Mouse (Mus musculus) ES-E14 (cell line): ENCODE data around the gene Gm11567. TPM values are rescaled to one million over a fixed set of nuclear protein-coding genes. Genes with fewer than 3 reads are reported as not detected.

Source experiments
- DNase-seq: peaks from one replicate; pipeline ENCODE4 v3.0.0-alpha.2; 2013; ENCODE audit warnings: low read depth, low spot score
- H3K27ac ChIP-seq: 2 replicates; pipeline ENCODE4 v1.5.1; 2012; ENCODE audit warnings: low read depth, mild to moderate bottlenecking, low read length, moderate library complexity, mixed read lengths; ENCODE audit not compliant: poor library complexity, insufficient read depth, severe bottlenecking
- H3K36me3 ChIP-seq: 2 replicates; pipeline ENCODE4 v1.6.1; 2012; ENCODE audit warnings: mild to moderate bottlenecking, low read length, moderate library complexity, mixed read lengths; ENCODE audit not compliant: control insufficient read depth, poor library complexity, insufficient read depth, severe bottlenecking
- H3K4me1 ChIP-seq, 2 experiments: fragments of 150-350 bp in 1 of 2; sonication (generic) in 1 of 2; 2 replicates each; pipeline ENCODE4 v1.6.1; 2012; ENCODE audit warnings: low read length in 2 of 2, mild to moderate bottlenecking in 1 of 2, mixed read lengths in 1 of 2; ENCODE audit not compliant: control insufficient read depth in 2 of 2, insufficient read depth in 2 of 2, poor library complexity in 1 of 2
- H3K4me3 ChIP-seq, 2 experiments: fragments of 150-350 bp in 1 of 2; sonication (generic) in 1 of 2; 2 replicates each; pipeline ENCODE4 v1.5.1; 2012; ENCODE audit warnings: low read length in 2 of 2, low read depth in 1 of 2, mild to moderate bottlenecking in 1 of 2, mixed read lengths in 1 of 2; ENCODE audit not compliant: insufficient read depth in 1 of 2, poor library complexity in 1 of 2, severe bottlenecking in 1 of 2
- H3K9ac ChIP-seq: 2 replicates; pipeline ENCODE4 v1.6.1; 2012; ENCODE audit warnings: low read depth, mild to moderate bottlenecking, low read length, mixed read lengths; ENCODE audit not compliant: poor library complexity, insufficient read depth, severe bottlenecking
- H3K9me3 ChIP-seq: fragments of 150-350 bp; sonication (generic); 2 replicates; pipeline ENCODE4 v1.6.1; 2012; ENCODE audit warnings: low read depth, mild to moderate bottlenecking, low read length; ENCODE audit not compliant: control insufficient read depth, insufficient read depth
- CHD2 ChIP-seq: IDR thresholded peaks from 2 replicates; pipeline ENCODE4 v1.6.1; 2014; ENCODE audit warnings: mild to moderate bottlenecking, low read depth, low read length, inconsistent platforms
- HCFC1 ChIP-seq: IDR thresholded peaks from 2 replicates; pipeline ENCODE4 v1.6.1; 2012; ENCODE audit warnings: low read length, inconsistent platforms, borderline replicate concordance; ENCODE audit not compliant: insufficient read depth
- MAFK ChIP-seq: IDR thresholded peaks from 2 replicates; pipeline ENCODE4 v1.6.1; 2014; ENCODE audit warnings: mild to moderate bottlenecking, low read depth, low read length, inconsistent platforms; ENCODE audit not compliant: insufficient read depth
- ZC3H11A ChIP-seq: IDR thresholded peaks from 2 replicates; pipeline ENCODE4 v1.6.1; 2012; ENCODE audit warnings: low read depth, mild to moderate bottlenecking, inconsistent platforms, low read length, borderline replicate concordance
- ZNF384 ChIP-seq: IDR thresholded peaks from 2 replicates; pipeline ENCODE4 v1.6.1; 2012; ENCODE audit warnings: low read depth, low read length, inconsistent platforms
- in situ Hi-C, 2 experiments: fragments of 600-800 bp; cut with MboI; formaldehyde crosslinking; loops; one replicate each; pipeline ENCODE4 v1.15.1; 2025; ENCODE audit warnings: low sequenced_read_pairs in 2 of 2, inconsistent platforms in 1 of 2; ENCODE audit not compliant: unreplicated experiment in 2 of 2
- total RNA-seq: library from RNA; depleted of rRNA; stranded (reverse); fragments of 300-350 nt; gene quantifications from 2 replicates; pipeline ENCODE4 v1.2.3, GENCODE M21; 2012; rRNA removed

Gm11567 gene
- total RNA-seq, 1 experiment, result not detected

DNA sequence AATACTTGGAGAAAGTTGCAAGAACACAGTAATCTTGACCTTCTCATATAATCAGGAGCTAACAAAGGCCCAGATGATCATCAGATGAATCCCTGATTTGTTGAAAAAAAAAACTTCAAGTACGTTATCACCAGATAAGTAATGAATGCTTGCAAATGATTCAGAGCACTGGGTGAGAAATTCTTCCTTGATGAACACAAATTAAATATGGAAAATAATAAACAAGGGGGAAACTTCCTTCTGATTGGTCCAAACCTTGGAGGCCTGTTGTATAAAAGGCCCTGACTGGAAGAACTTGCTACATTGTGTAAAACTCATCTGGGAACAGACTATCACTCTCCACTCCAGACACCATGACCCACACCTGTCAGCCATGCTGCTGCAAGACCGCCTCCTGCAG, 28.6 kb downstream of the Gm11567 start, which contains the start of gene Krtap31-1:
Gene Krtap31-1, plus strand, starts transcription at position 301 of the 400 bp plus-strand sequence.
- DNase-seq, result no peak
- no peak within 1 kb of the TSS for H3K9ac ChIP-seq
- TF ChIP-seq ZNF384, result no peak
- no peak for TF ChIP-seq ZC3H11A
- TF ChIP-seq HCFC1, result no peak
- no peak for TF ChIP-seq MAFK
- TF ChIP-seq CHD2, result no peak
- H3K4me1 ChIP-seq, result no peaks in the 10 kb centered on the region
- H3K36me3 ChIP-seq, result no peaks in the 10 kb centered on the region
- no peak within 1 kb of the TSS for H3K27ac ChIP-seq
- no peak within 1 kb of the TSS for H3K4me3 ChIP-seq
- no peaks in the 10 kb centered on the region for H3K9me3 ChIP-seq
- in situ Hi-C loops, result no loop called here

- H3K9ac ChIP-seq, result no peak within 1 kb of the TSS
- no peak within 1 kb of the TSS for H3K4me3 ChIP-seq
- no peaks in the 10 kb centered on the region for H3K36me3 ChIP-seq
- peaks cover 0 to 2% of the 10 kb centered on the region in 2 experiments; a peak in 1 of 4 replicates for H3K4me1 ChIP-seq
- DNase-seq, result no peak
- H3K27ac ChIP-seq, result no peak within 1 kb of the TSS
- H3K9me3 ChIP-seq, result no peaks in the 10 kb centered on the region
- in situ Hi-C loops, result no loop called here
- TF ChIP-seq ZC3H11A (no peak), CHD2 (no peak), HCFC1 (no peak), MAFK (no peak), ZNF384 (no peak)
These were observed 35.5 kb downstream of the Gm11567 start, which contains the start of gene Gm11565 for GRCm38 (mm10) chr11:99914451-99914850. Gene Gm11565, plus strand, starts transcription at chr11:99914751.

Other genes with a start within 250 kb of the Gm11567 start
- gene Krtap4-2, start 244.1 kb upstream of the Gm11567 start, total RNA-seq, result not detected in 2 replicates
- not detected in 2 replicates for gene Krtap4-7, start 235.1 kb upstream of the Gm11567 start, total RNA-seq
- not detected in 2 replicates for gene Gm11555, start 229.0 kb upstream of the Gm11567 start, total RNA-seq
- gene Gm11563, start 220.2 kb upstream of the Gm11567 start, total RNA-seq, result not detected in 2 replicates
- not detected in 2 replicates for gene Krtap4-6, start 213.2 kb upstream of the Gm11567 start, total RNA-seq
- not detected in 2 replicates for gene Gm14190, start 188.4 kb upstream of the Gm11567 start, total RNA-seq
- not detected in 2 replicates for gene Gm14180, start 144.9 kb upstream of the Gm11567 start, total RNA-seq
- not detected in 2 replicates for gene Gm11595, start 106.3 kb upstream of the Gm11567 start, total RNA-seq
- not detected in 2 replicates for gene Krtap4-8, start 98.5 kb upstream of the Gm11567 start, total RNA-seq
- gene Krtap4-9, start 94.0 kb upstream of the Gm11567 start, total RNA-seq, result not detected in 2 replicates
- gene Gm11596, start 85.7 kb upstream of the Gm11567 start, total RNA-seq, result not detected in 2 replicates
- gene Gm11569, start 80.3 kb upstream of the Gm11567 start, total RNA-seq, result not detected in 2 replicates
- not detected in 2 replicates for gene Gm11554, start 74.7 kb upstream of the Gm11567 start, total RNA-seq
- 1.3 and 1.5 TPM in 2 replicates for gene Krtap4-13, start 69.3 kb upstream of the Gm11567 start, total RNA-seq
- 0.89 and 1.4 TPM in 2 replicates for gene Gm11564, start 63.5 kb upstream of the Gm11567 start, total RNA-seq
- not detected in 2 replicates for gene 2300003K06Rik, start 41.1 kb upstream of the Gm11567 start, total RNA-seq
- gene Krtap4-16, start 27.6 kb upstream of the Gm11567 start, total RNA-seq, result not detected in 2 replicates
- not detected in 2 replicates for gene Gm11568, start 21.3 kb upstream of the Gm11567 start, total RNA-seq
- gene Gm11559, start 14.7 kb upstream of the Gm11567 start, total RNA-seq, result not detected in 2 replicates
- not detected in 2 replicates for gene Krtap9-1, start 5.8 kb upstream of the Gm11567 start, total RNA-seq
- not detected in 2 replicates for gene Krtap31-1, start 28.7 kb downstream of the Gm11567 start, total RNA-seq
- gene Gm11565, start 35.6 kb downstream of the Gm11567 start, total RNA-seq, result not detected in 2 replicates
- gene Krtap31-2, start 57.1 kb downstream of the Gm11567 start, total RNA-seq, result not detected in 2 replicates
- gene Krtap9-5, start 69.3 kb downstream of the Gm11567 start, total RNA-seq, result not detected in 2 replicates
- gene Krtap29-1, start 99.9 kb downstream of the Gm11567 start, total RNA-seq, result not detected in 2 replicates
- gene Krtap16-1, start 107.4 kb downstream of the Gm11567 start, total RNA-seq, result not detected in 2 replicates
- gene Krtap17-1, start 114.8 kb downstream of the Gm11567 start, total RNA-seq, result not detected in 2 replicates
- gene Krt33a, start 137.0 kb downstream of the Gm11567 start, total RNA-seq, result not detected in 2 replicates
- gene Krt33b, start 150.7 kb downstream of the Gm11567 start, total RNA-seq, result not detected in 2 replicates
- not detected in 2 replicates for gene Krt34, start 162.4 kb downstream of the Gm11567 start, total RNA-seq
- not detected in 2 replicates for gene Krt31, start 171.4 kb downstream of the Gm11567 start, total RNA-seq
- not detected in 2 replicates for gene Krt32, start 209.0 kb downstream of the Gm11567 start, total RNA-seq
- not detected in 2 replicates for gene Krt35, start 217.1 kb downstream of the Gm11567 start, total RNA-seq
- 0.13 and 0.16 TPM in 2 replicates for gene Krt36, start 226.4 kb downstream of the Gm11567 start, total RNA-seq
- 0.71 and 1.1 TPM in 2 replicates for gene Krt13, start 242.4 kb downstream of the Gm11567 start, total RNA-seq